Mouse (Mus musculus): Measurements from ENCODE around the gene Gm49387. TPM values are rescaled to one million over a fixed set of nuclear protein-coding genes. Genes with fewer than 3 reads are reported as not detected.

Gm49387 gene
- polyA plus RNA-seq, 1 experiment = not detected

GRCm38 (mm10) chr14:31564452-31565179 is 76.1 kb downstream of the Gm49387 start:
- no peak overlapping the region for H3K4me3 ChIP-seq (ENCODE audit: insufficient read depth, low read depth, low read length)
- no peaks in the 10 kb centered on the region for H3K27me3 ChIP-seq (replicated peaks; ENCODE audit: control insufficient read depth, insufficient read depth, low read length)
- TF ChIP-seq CTCF (conservative IDR thresholded peaks at IDR 0.05; ENCODE audit: insufficient read depth, insufficient read length, low read depth, low read length) = no peak
- no peak for TF ChIP-seq POLR2A (IDR thresholded peaks at IDR 0.05; ENCODE audit: low read depth, low read length)
- WGBS = 31% methylated on average over 6 of the region's 6 CpGs
- peak; percentile 67 for DNase-seq
- peaks cover 10% of the 10 kb centered on the region; the same call in 1 of the 2 replicates for H3K4me1 ChIP-seq (ENCODE audit: control insufficient read depth, insufficient read depth, low read length)
- H3K36me3 ChIP-seq (ENCODE audit: control insufficient read depth, insufficient read depth, low read length) = no peaks in the 10 kb centered on the region
- H3K27ac ChIP-seq (ENCODE audit: insufficient read depth, low read depth, low read length) = 0 out of 2 replicates have a peak overlapping the region, but pooled peaks have one; percentile 32

GRCm38 (mm10) chr14:31560886-31561285 is 79.8 kb downstream of the Gm49387 start:
- TF ChIP-seq CTCF (conservative IDR thresholded peaks at IDR 0.05; ENCODE audit: insufficient read depth, insufficient read length, low read depth, low read length) (no peak), POLR2A (IDR thresholded peaks at IDR 0.05; ENCODE audit: low read depth, low read length) (no peak)
- H3K27ac ChIP-seq (ENCODE audit: insufficient read depth, low read depth, low read length) = no peak overlapping the region
- DNase-seq = no peak
- H3K4me1 ChIP-seq (ENCODE audit: control insufficient read depth, insufficient read depth, low read length) = peaks cover 10% of the 10 kb centered on the region; the same call in 1 of the 2 replicates
- H3K27me3 ChIP-seq (replicated peaks; ENCODE audit: control insufficient read depth, insufficient read depth, low read length) = no peaks in the 10 kb centered on the region
- H3K4me3 ChIP-seq (ENCODE audit: insufficient read depth, low read depth, low read length) = no peak overlapping the region
- H3K36me3 ChIP-seq (ENCODE audit: control insufficient read depth, insufficient read depth, low read length) = no peaks in the 10 kb centered on the region
- WGBS = 25% methylated on average over 5 of the region's 5 CpGs

GRCm38 (mm10) chr14:31559216-31559615 is 81.5 kb downstream of the Gm49387 start:
- no peak for TF ChIP-seq POLR2A (IDR thresholded peaks at IDR 0.05; ENCODE audit: low read depth, low read length)
- no peak for TF ChIP-seq CTCF (conservative IDR thresholded peaks at IDR 0.05; ENCODE audit: insufficient read depth, insufficient read length, low read depth, low read length)
- no peaks in the 10 kb centered on the region for H3K4me1 ChIP-seq (ENCODE audit: control insufficient read depth, insufficient read depth, low read length)
- H3K27ac ChIP-seq (ENCODE audit: insufficient read depth, low read depth, low read length) = no peak overlapping the region

DNA sequence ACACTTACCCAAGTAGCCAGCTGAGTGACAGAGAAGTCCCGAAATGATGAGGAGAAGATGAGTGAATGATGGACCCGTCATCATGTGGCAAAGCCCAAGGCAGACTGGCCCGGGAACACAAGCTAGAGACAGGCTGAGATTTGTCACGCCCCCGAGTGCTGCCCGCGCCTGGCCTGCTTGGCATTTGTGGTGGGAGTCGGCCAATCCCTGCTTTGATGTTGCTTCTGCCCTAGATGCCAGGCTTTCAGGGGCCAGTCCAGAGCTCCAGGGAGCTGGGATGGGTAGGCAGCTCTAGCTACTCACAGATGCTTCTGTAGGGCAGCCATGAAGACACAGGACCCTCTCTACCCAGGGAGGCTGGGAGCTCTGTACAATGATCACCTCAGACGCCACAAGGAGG is 82.9 kb downstream of the Gm49387 start:
- WGBS = 56% methylated on average over 9 of the region's 9 CpGs
- no peak for DNase-seq
- TF ChIP-seq CTCF (conservative IDR thresholded peaks at IDR 0.05; ENCODE audit: insufficient read depth, insufficient read length, low read depth, low read length) (no peak), POLR2A (IDR thresholded peaks at IDR 0.05; ENCODE audit: low read depth, low read length) (no peak)
- no peak overlapping the region for H3K27ac ChIP-seq (ENCODE audit: insufficient read depth, low read depth, low read length)
- H3K27me3 ChIP-seq (replicated peaks; ENCODE audit: control insufficient read depth, insufficient read depth, low read length) = no peaks in the 10 kb centered on the region
- H3K4me1 ChIP-seq (ENCODE audit: control insufficient read depth, insufficient read depth, low read length) = no peaks in the 10 kb centered on the region
- no peak overlapping the region for H3K4me3 ChIP-seq (ENCODE audit: insufficient read depth, low read depth, low read length)
- H3K36me3 ChIP-seq (ENCODE audit: control insufficient read depth, insufficient read depth, low read length) = no peaks in the 10 kb centered on the region

More at GRCm38 (mm10) chr14:31559216-31559615, 81.5 kb downstream of the Gm49387 start:
- Histone ChIP-seq H3K27me3 (replicated peaks; ENCODE audit: control insufficient read depth, insufficient read depth, low read length) (no peaks in the 10 kb centered on the region), H3K4me3 (ENCODE audit: insufficient read depth, low read depth, low read length) (no peak overlapping the region), H3K36me3 (ENCODE audit: control insufficient read depth, insufficient read depth, low read length) (no peaks in the 10 kb centered on the region)
- WGBS = 44% methylated on average over 5 of the region's 5 CpGs
- no peak for DNase-seq

- Histone ChIP-seq H3K27ac (ENCODE audit: insufficient read depth, low read depth, low read length) (no peak overlapping the region), H3K4me1 (ENCODE audit: control insufficient read depth, insufficient read depth, low read length) (no peaks in the 10 kb centered on the region), H3K27me3 (replicated peaks; ENCODE audit: control insufficient read depth, insufficient read depth, low read length) (no peaks in the 10 kb centered on the region), H3K36me3 (ENCODE audit: control insufficient read depth, insufficient read depth, low read length) (no peaks in the 10 kb centered on the region), H3K4me3 (ENCODE audit: insufficient read depth, low read depth, low read length) (no peak overlapping the region)
- WGBS = 71% methylated on average over 8 of the region's 8 CpGs
- no peak for DNase-seq
- TF ChIP-seq POLR2A (IDR thresholded peaks at IDR 0.05; ENCODE audit: low read depth, low read length) (no peak), CTCF (conservative IDR thresholded peaks at IDR 0.05; ENCODE audit: insufficient read depth, insufficient read length, low read depth, low read length) (no peak)
These were observed 83.4 kb downstream of the Gm49387 start for GRCm38 (mm10) chr14:31557273-31557672.

DNA sequence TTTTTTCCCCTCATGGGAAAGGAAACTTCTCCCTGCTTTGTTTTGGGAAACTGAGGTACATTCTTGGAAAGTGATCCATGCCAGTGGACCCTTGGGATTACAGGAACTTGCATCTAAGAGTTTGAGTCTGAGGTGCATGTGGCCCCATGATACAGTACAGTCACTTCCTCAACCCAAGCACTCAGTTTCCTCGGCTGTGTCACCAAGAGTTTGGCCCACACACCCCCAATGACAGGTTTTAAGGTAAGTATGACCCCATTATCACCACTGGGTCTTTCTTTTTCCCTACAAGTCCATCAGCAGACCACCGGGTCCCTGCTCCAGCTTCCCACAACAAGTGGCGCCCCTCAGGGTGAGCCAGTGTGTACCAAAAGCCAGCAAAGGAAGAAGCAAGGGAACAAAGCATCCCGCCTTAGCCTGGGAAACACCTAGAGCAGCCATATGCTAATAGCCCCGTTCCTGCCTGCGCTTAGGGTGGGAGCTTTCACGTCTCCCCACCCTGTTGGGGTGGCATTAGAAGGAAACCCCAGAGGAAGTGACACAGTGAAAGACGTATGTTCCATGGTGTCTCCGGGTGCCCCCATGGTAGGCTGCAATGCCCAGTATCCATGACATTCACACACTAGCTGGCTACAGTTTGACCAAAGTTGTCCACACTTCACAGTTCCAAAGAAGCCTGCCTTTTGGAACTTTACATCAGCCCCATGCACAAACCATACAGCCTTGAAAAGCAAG is 84.0 kb downstream of the Gm49387 start:
- H3K4me3 ChIP-seq (ENCODE audit: insufficient read depth, low read depth, low read length) = no peak overlapping the region

GRCm38 (mm10) chr14:31555963-31556434 is 84.7 kb downstream of the Gm49387 start:
- Histone ChIP-seq H3K36me3 (ENCODE audit: control insufficient read depth, insufficient read depth, low read length) (no peaks in the 10 kb centered on the region), H3K27me3 (replicated peaks; ENCODE audit: control insufficient read depth, insufficient read depth, low read length) (no peaks in the 10 kb centered on the region), H3K27ac (ENCODE audit: insufficient read depth, low read depth, low read length) (no peak overlapping the region), H3K4me3 (ENCODE audit: insufficient read depth, low read depth, low read length) (no peak overlapping the region), H3K4me1 (ENCODE audit: control insufficient read depth, insufficient read depth, low read length) (no peaks in the 10 kb centered on the region)
- WGBS = 47% methylated on average over 14 of the region's 14 CpGs
- TF ChIP-seq CTCF (conservative IDR thresholded peaks at IDR 0.05; ENCODE audit: insufficient read depth, insufficient read length, low read depth, low read length) (no peak), POLR2A (IDR thresholded peaks at IDR 0.05; ENCODE audit: low read depth, low read length) (no peak)
- DNase-seq = no peak

More for the DNA sequence above, 84.0 kb downstream of the Gm49387 start:
- no peak overlapping the region for H3K27ac ChIP-seq (ENCODE audit: insufficient read depth, low read depth, low read length)
- no peaks in the 10 kb centered on the region for H3K36me3 ChIP-seq (ENCODE audit: control insufficient read depth, insufficient read depth, low read length)
- DNase-seq = no peak
- no peak for TF ChIP-seq POLR2A (IDR thresholded peaks at IDR 0.05; ENCODE audit: low read depth, low read length)
- no peaks in the 10 kb centered on the region for H3K27me3 ChIP-seq (replicated peaks; ENCODE audit: control insufficient read depth, insufficient read depth, low read length)
- WGBS = 89% methylated on average over 9 of the region's 9 CpGs
- no peaks in the 10 kb centered on the region for H3K4me1 ChIP-seq (ENCODE audit: control insufficient read depth, insufficient read depth, low read length)
